Mouse (Mus musculus): ENCODE results near the gene Cenps.

DNA sequence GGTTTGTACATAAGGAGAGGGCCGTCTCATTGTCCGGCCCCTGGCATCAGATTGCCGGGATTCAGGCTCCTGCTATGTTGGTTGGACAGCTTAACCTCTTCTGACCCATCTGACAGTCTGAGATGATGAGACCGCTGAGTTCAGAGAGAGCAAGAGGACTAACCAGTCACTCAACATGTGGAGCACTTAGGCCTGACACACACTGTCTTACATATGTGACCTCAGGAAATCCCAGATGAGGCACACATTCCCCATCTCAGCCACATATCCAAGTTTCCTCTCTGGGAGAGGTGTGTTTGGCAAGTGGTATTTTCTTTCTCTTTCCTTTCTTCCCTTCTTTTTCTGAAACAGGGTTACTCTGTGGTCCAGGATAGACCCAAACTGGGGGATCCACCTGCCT lies 7.7 kb upstream of the Cenps start:
- TF ChIP-seq CTCF (IDR thresholded peaks at IDR 0.05; ENCODE audit: extremely low read depth, insufficient read depth, low read length) (no peak), POLR2A (IDR thresholded peaks at IDR 0.05; ENCODE audit: extremely low read depth, insufficient read depth, low read length) (no peak)
